Mouse (Mus musculus) mouse trophoblast stem cell (cell line): Measurements from ENCODE around the gene Mat2b.
"Not testable (repeated sequence)": the region's sequence is repeated elsewhere in the genome, so short reads cannot be mapped to it uniquely, and the experiment has no call there.

Source experiments
- in situ Hi-C, 2 experiments: fragments of 300-500 bp; cut with MseI, MboI; formaldehyde crosslinking; loops; 2 replicates in 1 of 2; 3 replicates in 1 of 2; pipeline ENCODE4 v1.15.1; 2025

The Mat2b gene

DNA sequence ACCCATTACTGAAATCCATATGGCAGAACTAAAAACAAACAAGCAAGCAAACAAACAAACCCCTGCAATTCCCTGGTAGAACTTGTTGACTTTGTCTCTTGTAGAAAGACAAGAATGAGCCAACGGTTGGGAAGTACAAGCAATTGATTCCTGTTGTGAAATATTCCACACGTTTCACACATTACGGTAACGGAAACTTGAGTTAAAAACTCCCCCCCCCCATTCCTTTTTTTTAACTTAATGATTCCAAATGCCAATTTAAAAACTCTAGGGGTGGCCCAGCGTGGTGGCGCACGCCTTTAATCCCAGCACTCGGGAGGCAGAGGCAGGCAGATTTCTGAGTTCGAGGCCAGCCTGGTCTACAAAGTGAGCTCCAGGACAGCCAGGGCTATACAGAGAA is at the start of gene Mat2b:
Gene Mat2b, minus strand, starts transcription at position 101 of the 400 bp plus-strand sequence.
- in situ Hi-C loops: no loop called here

- in situ Hi-C loops: no loop called here
Measured at GRCm38 (mm10) chr11:40744348-40744747, 49.3 kb upstream of the Mat2b start.

GRCm38 (mm10) chr11:40741605-40742262 is 46.7 kb upstream of the Mat2b start:
- in situ Hi-C loops: no loop called here

GRCm38 (mm10) chr11:40737369-40737768 is 42.4 kb upstream of the Mat2b start:
- in situ Hi-C loops: no loop called here

GRCm38 (mm10) chr11:40734251-40734752 is 39.3 kb upstream of the Mat2b start:
- in situ Hi-C loops: no loop called here

GRCm38 (mm10) chr11:40733339-40734174 is 38.6 kb upstream of the Mat2b start, which contains the start of the genes Hmmr and Nudcd2:
TSS of gene Hmmr (minus strand) at chr11:40733422.
TSS of gene Nudcd2 (plus strand) at chr11:40733667.
- in situ Hi-C loops: no loop called here

DNA sequence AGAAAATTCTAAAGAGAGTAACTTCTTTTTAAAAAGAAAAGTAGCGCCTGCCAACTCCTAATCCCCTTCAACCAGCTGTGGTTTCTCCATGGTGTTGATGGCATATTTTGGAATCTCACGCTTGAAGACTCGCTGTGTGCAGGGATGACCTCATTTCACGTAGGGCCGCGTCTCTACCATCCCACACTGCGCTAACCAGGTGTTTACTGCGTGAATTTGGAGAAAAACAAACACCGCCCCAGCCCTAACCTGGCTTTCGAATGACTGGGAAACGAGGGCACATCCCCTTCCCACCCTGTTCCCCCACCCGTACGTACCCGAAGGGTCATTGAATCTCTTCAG is 38.0 kb upstream of the Mat2b start:
- in situ Hi-C loops: no loop called here

DNA sequence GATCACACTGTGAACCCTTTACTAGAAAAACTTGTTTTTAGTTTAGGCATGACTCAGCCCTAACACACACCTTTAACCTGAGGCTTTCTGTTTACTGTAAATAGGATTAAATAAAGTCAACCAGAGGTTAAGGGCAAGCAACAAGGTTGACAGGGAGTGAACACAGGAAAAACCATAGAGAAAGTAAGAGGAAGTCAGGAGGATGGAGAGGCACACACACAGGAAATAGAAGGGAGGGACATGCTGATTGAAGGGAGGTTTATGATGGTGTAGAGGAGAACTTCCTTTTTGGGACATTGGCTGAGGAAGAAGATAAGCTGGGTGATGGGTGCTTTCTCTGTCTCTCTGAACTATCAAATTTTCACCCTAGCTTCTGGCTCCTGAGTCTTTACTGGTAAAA is 23.3 kb upstream of the Mat2b start:
- in situ Hi-C loops: no loop called here

DNA sequence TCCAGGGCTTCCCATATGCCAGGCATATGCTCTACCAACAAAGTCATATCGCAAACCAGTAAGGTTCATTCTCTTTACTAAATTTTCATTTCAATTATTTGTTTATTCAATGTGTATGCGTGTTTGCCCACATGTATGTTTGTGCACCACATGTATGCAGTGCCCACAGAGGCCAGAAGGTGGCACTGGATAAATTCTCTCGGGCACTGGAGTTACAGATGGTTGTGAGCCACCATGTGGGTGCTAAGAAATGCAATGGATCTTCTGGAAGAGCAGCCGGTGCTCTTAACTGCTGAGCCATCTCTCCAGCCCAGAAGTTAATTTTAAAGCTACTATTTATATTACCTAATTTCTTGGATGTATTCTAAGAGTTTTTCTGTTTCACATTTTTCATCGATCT is 20.5 kb upstream of the Mat2b start:
- in situ Hi-C loops: no loop called here

GRCm38 (mm10) chr11:40713858-40714257 is 18.9 kb upstream of the Mat2b start:
- in situ Hi-C loops: no loop called here

DNA sequence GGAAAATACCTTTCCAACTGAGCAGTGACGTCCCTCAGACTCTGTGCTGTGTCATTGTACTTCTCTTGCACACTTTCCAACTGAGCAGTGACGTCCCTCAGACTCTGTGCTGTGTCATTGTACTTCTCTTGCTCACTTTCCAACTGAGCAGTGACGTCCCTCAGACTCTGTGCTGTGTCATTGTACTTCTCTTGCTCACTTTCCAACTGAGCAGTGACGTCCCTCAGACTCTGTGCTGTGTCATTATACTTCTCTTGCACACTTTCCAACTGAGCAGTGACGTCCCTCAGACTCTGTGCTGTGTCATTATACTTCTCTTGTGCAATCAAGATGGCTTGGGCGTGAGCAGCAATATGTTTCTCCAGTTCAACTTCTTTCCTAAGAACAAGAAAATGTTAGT is 14.9 kb upstream of the Mat2b start:
- in situ Hi-C loops: not testable (repeated sequence)

DNA sequence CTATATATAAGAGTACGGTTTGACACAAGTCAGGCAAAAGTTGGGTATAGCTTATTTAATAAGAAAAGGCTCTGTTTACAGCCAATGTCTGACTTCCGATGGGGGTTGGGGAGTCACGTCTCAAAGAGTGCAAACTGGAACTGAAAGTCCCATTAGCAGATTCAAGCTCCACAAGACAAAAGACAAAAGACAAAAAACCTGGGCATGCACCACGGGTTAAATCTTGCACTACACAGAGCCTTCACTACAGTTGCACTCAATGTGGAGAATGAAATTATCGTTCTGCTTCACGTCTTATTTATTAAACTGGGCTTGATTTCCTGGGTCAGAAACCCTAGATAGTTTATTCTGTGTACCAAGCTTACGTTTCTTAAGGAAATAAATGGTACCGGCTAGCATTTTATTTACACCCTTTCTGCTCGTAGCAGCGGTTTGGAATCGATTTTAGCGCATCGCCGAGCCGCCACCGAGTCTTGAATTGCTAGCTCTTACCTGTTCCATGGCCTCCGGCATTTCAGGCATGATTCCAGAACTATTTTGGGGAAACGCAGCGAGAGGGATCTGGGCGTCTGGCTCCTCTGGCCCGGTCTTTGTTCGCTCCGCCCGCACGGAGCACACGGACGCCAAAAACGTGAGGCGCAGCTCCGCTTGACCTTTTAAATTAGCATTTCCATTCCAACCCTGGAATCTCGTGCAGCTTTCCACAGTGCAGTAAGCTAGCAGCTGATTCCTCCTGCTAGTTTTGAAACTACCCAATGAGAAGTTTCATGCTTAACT is 504 bp downstream of the Mat2b start:
- in situ Hi-C loops: no loop called here

DNA sequence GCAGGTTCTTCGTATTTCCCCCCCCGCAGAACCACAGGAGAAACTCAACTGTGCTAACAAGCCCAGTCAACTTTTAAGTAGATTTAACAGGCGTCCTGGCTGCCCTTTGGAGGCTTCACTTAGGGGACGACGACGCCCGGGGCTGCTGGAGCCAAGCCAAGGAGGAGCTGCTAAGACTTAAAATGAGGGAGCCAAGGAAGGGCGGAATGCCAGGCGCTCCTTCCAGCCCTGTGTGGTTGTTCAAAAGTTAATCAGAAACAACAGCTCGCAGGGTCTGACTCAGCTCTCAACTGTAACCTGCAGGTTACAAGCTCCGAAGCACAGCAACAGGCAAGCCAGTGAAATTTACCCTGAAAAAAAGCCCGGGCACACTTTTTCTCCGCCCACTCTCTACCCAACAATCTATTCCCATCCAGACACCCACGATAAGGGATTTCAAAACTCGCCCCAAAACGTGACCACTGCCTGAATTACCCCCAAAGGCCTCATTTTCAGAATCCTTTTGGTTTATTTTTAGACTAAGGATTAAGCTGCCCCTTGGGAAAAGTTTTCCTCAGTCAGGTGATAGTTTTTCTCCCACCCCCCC is 1.5 kb downstream of the Mat2b start:
- in situ Hi-C loops: no loop called here

DNA sequence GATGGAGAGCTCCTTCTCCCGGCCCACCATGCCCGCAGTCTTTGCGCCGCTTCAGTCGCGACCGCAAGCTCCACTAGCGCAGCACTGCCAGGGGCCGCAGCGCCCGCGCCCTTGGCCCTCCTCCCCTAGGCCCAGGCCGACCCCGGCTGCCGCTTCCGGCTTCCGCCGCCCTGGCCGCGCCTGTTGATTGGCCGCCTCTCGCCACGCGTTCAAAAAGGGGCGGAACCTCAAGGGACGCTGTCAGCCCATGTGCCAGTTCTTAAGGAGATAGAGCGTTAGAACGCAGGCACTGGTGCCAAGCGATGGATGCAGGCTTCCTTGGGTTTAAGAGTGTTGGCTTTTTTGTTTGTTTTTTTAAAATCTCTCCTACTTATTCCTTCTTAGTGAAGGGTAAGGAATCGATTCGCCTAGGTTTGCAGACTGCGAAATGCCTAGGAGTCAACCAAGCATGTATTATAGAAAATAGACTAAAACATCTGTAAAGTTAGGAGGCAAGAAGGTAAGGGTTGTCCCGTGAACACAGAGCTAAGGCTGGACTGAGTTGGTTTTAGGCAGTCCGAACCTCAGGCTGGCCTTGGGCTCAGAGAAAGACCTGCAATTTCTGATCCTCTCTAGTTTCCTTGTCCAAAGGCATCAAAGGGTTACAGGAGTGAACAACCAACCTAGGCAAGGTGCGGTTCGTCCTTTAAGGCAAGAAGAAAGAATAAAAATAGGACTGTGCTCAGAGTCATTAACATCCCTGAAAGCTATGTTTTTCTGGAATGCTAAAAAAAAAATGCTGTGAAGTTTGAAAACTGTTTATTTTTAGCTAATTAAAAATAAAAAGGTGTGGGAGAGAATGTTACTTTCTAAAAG is 2.3 kb downstream of the Mat2b start:
- in situ Hi-C loops: no loop called here

GRCm38 (mm10) chr11:40692101-40692509 is 2.9 kb downstream of the Mat2b start:
- in situ Hi-C loops: no loop called here

DNA sequence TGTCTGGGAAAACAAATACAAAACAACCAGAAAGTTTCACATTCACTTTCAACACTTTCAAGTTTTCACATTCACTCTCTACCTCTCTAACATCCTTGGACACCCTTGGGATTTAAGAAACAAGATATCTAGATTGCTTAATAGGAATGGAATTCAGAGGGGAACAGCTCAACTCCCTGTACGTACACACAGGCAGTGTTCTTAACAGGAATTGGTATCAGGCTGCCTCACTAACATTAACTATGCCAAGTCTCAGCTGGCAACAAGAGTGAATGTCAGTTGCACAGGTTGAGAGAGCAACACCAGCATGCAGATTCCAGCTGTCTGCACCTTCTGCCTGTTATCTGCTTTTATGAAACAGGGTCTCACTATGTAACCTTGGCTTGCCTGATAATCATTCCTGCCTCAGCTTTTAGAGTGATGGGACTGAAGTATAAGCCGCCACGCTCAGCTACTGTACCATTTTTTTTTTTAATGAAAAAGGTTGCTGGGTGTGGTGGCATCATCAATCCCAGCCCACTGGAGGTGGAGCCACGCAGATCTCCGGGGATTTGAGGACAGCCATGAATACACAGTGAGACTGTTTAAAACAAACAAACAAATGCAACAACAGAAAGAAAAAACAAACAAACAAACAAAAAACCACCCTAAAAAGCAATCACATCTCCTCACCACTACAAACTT is 4.4 kb downstream of the Mat2b start:
- in situ Hi-C loops: no loop called here

GRCm38 (mm10) chr11:40683295-40683694 is 11.7 kb downstream of the Mat2b start:
- in situ Hi-C loops: no loop called here

GRCm38 (mm10) chr11:40682456-40682855 is 12.5 kb downstream of the Mat2b start:
- in situ Hi-C loops: no loop called here

DNA sequence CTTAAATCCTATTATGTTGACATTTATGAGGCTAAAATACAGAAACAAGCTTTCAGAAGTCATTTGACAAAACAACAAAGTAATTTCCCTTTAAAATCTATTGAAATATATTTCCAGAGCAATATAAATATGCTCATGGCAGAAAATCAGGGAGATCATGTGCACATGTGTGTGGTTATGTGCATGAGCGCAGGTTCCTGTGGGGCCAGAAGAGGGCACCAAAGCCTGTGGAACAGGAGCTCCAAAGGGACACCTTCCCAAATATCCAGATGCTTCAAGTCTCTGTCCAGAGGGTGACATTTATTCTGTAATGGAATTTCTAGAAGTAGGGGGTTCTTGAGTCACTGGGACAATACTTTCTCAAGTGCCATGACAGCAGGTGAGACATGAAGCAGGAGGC is 17.8 kb downstream of the Mat2b start:
- in situ Hi-C loops: no loop called here

DNA sequence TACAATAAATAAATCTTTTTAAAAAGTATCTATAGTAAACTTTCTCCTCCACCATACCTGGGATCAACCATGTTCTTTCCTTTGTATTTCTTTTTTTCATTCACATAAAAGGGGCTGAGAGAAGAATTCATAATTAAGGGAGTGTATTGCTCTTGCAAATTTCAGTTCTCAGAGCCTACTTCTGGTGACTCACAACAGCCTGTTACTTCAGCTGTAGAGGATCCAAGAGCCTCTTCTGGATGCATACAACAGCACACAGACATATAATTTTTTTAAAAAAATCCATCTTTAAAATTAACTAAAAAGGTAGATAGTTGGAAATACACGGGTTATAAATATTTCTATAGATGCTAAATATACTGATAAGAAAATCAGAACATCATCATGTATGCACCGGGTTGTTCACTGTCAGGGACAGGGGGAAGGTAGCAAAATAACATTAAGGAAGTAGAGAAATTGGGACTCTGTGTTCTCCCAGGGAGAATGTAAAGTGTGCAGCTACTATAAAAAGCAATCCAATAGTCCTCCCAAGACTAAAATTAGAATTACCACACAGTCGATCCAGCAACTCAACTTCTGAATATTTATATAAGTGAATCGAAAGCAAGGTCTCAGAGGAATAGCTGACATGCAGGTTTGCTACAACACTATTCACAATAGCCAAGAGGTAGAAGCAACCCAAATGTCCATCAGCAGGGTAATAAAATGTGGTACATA is 19.8 kb downstream of the Mat2b start:
- in situ Hi-C loops: no loop called here
